Mouse (Mus musculus): ENCODE measurements around the gene Col6a4.

DNA sequence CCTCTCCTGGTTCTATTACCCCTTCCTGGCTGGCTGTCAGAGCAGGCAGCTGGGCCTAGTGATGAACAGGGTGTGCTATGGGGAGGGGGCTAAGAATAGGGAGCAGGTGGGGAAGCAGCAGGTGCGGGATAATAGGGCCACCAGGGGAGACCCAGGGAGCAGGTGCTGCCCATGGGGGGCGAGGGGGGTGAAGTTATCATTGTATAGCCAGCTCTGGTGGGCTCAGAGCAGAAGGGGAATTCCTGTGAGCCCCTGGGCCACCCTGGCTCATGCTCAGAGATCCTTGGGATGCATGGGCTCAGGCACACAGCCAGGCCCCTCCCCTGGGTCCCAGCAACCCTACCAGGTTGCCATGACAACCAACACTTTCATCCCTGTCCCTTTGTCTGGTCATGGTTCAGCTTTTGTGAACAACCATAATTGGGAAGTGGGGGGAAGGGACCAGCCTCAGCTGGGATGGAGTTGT, 30.2 kb upstream of the Col6a4 start:
- TF ChIP-seq EP300 (IDR thresholded peaks at IDR 0.05; ENCODE audit: low read depth) (no peak), CTCF (IDR thresholded peaks at IDR 0.05; ENCODE audit: low read depth) (no peak)

Measured in heart, postnatal 0 days (tissue).